Mouse (Mus musculus) olfactory bulb, adult 2 months (tissue): ENCODE results near the gene Olfr740.

Experiments used
- CTCF ChIP-seq: fragments of 200-500 bp; IDR thresholded peaks from 2 replicates; pipeline ENCODE4 v1.5.1; 2012; ENCODE audit warnings: low read depth, mild to moderate bottlenecking, low read length, moderate library complexity; ENCODE audit not compliant: insufficient read depth
- POLR2A ChIP-seq: fragments of 200-500 bp; IDR thresholded peaks from 2 replicates; pipeline ENCODE4 v1.6.1; 2012; ENCODE audit warnings: mild to moderate bottlenecking, low read depth, low read length, moderate library complexity; ENCODE audit not compliant: insufficient read depth

DNA sequence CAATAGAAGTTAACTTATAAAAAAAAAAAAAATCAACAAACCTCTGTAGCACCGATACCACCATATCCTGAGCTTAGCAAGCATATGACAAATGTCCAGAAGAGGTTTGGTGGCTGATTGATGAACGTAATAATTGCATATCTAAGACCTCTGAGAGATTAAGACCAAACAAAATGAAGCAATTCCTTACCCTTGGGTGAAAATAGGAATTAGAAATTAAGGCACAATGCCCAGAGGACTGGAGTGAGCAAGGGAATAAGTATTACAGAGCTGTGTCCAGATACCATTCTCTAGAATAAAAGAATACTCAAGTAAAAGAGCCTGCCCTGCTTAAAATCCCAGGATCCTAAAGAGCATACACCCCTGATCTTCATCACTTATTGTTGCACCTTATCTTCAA lies 27.0 kb upstream of the Olfr740 start, which contains the start of gene Olfr739:
- TF ChIP-seq POLR2A (no peak), CTCF (no peak)
